Mouse (Mus musculus): ENCODE measurements around the gene Btbd9.

Gene Btbd9

DNA sequence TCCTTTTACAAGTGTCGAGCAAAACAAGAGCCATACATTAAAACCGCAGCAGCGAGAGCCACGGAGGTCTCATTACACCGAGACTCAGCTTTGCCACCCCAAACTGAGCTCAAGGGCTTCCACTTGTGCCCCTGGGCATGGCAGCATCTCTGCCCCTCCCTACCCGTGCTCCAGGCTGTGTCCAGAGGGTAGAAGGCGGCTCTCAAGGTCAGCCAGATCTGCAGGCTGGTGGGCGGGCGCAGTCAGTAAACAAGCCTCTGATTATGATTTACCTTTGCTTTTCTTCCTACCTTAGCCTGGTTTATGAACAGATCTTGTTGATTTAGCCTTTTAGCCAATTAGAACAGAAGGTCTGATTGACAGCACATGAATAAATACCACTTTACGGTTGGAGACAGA, 331.0 kb downstream of the Btbd9 start:
- DNase-seq (ENCODE audit: low spot score in 2 of 2) = no peak

DNA sequence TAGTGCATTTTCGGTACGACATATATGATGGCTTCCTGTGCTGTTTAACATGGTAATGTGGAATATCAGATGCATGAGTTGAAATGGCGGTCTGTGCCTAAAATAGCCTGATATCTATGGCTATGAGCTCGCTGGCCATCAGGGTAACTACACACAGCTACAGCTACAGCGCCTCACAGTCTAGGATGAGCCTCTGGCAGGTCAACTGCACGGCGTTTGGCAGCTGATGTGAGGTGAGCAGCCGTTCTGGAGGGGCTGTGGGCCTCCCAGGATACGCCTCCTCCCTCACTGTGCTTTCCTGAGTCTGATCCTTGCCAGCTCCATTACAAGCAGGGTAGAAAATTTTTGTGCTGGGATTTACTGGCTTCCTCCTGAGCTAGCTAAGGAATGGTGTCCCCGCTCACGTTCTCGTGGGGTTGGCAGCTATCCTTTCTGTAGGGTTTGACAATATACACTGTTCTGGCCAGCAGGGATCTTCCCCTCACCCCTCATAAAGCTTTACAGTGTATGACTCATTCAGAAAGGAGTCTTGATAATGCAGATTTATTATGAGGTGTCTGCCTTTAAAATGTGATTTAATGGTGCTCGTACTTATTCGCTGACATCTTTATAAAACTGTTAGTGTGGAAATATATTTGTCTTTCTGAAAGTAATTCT, 331.5 kb downstream of the Btbd9 start:
- DNase-seq (ENCODE audit: low spot score in 2 of 2) = no peak

- DNase-seq (ENCODE audit: low spot score in 2 of 2) = no peak
These were observed 332.7 kb downstream of the Btbd9 start for GRCm38 (mm10) chr17:30243540-30243939.

DNA sequence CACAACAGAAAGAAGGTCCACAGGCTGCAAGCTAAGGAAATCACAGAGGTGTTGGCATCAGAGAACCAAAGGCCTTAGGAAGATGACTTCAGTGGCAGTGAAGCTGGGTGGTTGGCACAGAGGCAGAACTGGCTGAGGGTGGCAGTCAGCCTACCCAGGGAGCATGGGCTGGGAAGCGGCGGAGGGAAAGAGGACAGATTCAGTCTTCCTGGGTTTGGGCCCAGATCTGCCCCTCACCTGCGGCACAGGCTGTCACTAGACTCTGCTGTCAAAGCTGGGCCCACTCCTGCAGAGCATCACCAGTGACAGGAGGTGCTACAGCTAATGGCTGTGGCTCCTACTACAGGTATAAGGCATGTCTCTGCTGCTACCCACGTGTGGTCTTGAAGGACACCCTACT, 333.6 kb downstream of the Btbd9 start:
- DNase-seq (ENCODE audit: low spot score in 2 of 2) = no peak

DNA sequence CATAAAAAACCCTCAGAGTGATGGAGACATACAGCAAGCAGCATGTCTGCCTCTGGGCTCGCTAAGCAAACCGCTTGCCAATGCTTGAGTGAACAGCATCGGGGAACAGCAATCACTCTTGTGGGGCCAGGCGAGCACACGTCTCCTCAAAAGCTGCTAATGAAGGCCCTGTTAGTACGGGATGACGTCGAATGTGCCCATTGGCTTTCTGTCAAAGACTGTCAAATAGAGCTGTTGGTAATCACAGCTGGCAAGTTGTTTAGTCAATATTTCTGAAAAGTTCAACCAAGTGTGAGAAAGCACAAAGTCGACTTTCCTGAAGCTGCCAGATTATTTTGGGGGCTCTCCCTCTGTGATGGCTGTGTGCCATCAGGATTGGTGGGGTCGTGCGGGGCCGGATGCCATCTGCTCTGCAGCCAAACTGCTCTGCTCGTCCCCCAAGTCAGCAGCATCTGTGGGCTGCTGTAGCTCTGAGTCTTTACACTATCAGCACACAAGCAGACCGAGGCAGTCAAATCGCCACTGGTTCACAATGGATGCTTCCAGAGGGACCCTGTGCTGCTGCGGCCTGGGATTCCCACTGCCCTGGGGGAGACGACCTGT, 334.5 kb downstream of the Btbd9 start:
- DNase-seq (ENCODE audit: low spot score in 2 of 2) = no peak

DNA sequence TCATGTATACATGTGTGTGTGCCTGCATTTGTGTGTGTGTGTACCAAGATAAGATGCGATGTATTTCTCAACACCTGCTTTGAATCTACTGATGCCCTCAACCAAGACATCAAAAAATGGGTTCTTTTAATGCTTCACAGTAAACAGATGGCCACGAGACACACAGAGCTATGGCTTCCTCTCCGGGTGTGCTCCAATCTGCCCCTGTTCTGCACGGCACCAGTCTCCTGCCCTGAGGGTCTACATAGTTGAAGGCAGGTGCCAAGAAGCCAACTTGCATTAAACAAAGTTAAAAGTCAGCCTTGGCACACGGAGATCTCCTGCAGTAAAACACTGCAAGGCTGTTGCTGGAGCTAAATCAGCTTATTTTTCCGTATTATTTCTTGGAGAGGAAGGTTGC, 335.2 kb downstream of the Btbd9 start:
- no peak for DNase-seq (ENCODE audit: low spot score in 2 of 2)

GRCm38 (mm10) chr17:30240659-30241058, 335.6 kb downstream of the Btbd9 start:
- DNase-seq (ENCODE audit: low spot score in 2 of 2) = no peak

- DNase-seq (ENCODE audit: low spot score in 2 of 2) = no peak
These were observed 336.8 kb downstream of the Btbd9 start for GRCm38 (mm10) chr17:30239458-30239857.

DNA sequence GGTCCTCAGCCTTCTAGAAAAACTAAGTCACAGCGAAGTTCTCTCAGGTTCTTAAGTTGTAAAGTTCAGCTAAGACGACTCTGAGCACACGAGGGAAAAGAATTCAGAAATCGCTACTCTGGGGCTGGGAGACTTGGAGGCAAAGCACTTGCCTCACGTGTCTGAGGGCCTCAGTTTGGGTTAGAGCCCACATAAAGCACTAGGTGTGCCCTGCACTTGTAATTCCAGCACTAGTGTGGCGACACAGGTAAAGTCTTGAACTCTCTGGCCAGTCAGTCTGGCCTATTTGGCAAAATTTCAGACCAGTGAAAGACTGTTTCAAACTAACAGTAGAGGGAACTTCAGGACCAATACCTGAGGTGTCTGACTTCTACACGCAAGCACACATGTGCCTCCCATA, 338.7 kb downstream of the Btbd9 start:
- no peak for DNase-seq (ENCODE audit: low spot score in 2 of 2)

DNA sequence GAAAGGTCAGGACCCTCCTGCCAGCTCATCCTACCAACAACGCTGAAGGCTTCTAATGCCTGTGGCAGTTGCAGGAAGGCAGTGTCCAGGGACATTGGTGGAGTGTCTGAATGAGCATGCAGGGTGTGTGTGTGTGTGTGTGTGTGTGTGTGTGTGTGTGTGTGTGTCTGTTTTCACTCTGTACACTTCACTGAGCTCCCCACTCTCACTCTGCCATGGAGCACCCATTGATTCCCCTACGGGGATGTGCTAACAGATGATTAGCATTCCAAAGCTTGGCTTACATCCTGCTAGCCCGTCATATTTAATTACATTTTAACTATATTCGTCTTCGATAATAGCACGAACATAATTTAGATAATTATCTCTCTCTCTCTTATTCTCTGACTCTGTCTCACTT, 339.7 kb downstream of the Btbd9 start:
- no peak for DNase-seq (ENCODE audit: low spot score in 2 of 2)

DNA sequence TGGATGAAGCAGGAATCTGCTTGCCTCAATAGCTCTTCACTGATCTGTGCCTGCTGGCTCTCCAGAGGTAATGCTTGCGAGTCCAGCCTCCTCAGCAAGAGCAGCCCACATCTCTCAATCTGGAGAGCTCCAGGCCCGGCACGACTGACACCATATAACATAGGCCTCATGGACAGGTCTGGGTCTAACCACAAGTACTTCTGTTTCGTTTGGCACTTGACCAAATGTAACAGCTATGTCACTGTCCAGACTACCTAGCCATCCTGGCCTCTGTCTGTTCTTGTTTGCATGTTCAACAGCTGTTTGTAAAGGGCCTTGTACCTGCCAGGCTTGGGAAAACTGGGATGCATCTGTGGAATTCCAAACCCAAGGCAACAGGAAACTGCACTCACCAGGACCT, 340.9 kb downstream of the Btbd9 start:
- no peak for DNase-seq (ENCODE audit: low spot score in 2 of 2)

DNA sequence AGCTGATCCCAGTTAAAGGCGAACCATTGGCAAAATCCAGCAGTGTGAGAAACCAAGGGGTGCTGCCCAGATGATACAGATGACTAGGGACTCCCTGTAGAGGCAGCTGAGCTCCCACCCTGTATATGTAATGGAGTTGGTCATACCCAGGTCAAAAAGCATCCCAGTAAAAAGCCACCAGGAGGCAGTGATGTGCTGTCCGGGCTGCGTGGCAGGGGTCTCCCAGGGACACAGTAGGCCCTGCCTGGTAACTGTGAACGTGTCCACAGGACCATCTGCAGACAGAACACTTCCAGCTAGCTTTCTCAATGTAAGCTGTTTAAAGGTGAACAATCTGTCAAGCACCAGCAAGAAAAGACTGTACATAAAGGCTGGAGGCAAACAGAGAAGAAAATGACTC, 343.6 kb downstream of the Btbd9 start:
- DNase-seq (ENCODE audit: low spot score in 2 of 2) = no peak

- no peak for DNase-seq (ENCODE audit: low spot score in 2 of 2)
These were observed 344.8 kb downstream of the Btbd9 start for GRCm38 (mm10) chr17:30231483-30231882.

DNA sequence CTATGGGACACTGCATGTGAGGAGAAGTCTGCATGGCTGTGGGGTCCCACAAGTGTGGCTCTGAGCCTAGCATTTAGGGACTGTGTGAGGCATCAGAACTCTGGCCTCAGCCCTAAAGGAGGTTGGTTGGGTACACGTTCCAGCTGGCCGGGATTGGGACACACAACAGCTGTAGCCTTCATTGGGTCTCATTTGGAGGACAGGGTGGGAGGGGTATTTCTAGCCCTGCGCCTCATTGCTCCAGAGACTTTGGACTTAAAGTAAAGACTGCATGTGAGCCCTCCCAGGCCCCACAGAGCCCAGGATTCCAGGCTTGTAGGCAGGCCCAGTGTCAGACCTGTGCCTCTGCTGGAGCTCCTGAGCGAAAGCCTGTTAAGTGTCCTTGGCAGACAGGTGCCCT, 345.9 kb downstream of the Btbd9 start:
- DNase-seq (ENCODE audit: low spot score in 2 of 2) = no peak

GRCm38 (mm10) chr17:30228439-30229215, 347.7 kb downstream of the Btbd9 start:
- DNase-seq (ENCODE audit: low spot score in 2 of 2) = no peak

DNA sequence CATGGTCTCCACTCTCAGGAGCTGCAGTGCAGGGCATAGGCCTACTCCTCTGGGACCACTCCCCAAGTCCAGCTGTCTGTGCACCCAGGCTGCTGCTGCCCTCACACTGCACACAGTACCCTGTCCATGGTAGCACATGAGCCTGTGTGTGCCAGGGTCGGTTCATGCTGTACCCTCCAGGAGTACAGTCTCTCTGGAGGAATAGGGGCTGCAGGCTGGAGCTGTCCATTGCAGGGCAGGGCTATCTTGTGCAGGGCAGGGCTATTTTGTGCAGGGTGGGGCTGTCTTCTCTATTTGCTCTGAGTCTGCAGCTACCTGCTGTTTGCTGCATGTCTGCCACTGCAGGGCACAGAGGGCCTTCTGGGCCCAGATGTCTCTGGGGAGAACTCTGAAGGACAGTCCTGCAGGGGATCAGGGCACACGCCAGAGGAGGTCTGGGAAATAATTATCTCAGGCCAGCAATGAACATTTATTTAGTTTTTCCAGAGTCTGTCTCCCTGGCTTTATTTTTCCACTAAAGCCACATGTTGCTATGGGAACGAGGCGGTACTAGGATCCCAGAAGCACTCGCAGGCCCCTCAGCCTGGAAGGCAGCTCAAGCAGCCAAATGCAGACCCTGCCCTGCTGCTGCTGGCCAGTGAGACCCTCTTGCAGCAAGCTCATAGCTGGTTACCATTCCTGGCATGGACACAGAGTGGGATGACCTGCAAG, 351.1 kb downstream of the Btbd9 start:
- no peak for DNase-seq (ENCODE audit: low spot score in 2 of 2)

GRCm38 (mm10) chr17:30222837-30223236, 353.5 kb downstream of the Btbd9 start:
- no peak for DNase-seq (ENCODE audit: low spot score in 2 of 2)

- DNase-seq (ENCODE audit: low spot score in 2 of 2) = no peak
These were observed 353.9 kb downstream of the Btbd9 start for GRCm38 (mm10) chr17:30222361-30222760.

DNA sequence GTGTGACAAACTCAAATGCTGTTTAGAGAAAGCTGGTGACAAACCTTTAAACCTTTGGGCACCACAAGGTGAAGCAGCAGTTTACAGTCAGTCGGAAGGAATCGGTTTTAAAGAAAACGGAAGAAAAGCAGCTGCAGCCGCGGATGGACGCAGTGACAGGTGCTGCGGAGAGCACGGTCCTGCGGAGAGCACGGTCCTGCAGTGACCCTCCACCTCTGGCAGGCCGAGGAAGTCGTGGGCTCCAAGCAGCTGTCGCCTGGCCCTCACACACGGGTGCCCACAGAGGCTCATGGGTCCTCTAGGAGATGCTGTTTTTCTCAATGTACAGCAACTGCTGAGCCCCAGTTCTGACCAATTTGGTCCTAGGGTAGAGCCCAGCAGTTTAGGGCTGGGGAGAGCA, 354.6 kb downstream of the Btbd9 start:
- no peak for DNase-seq (ENCODE audit: low spot score in 2 of 2)

DNA sequence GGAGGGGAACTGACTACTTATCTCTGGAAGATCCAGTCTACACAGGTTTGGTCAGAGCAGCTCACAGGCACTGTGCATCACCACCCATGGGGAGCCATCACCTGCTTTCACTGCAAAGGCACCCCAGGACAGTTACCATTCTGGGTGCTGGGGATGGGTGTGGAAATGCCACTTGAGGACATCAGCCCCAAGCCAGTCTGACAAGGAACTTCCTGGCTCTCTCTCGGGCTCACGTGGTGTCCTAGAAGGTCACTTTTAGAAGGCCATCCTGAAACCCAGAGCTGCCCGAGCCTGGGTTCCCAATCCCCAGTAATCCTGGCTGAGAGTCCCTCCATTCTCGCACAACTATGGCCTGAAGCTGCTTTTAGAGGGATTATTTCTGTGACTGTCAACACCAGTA, 360.5 kb downstream of the Btbd9 start:
- no peak for DNase-seq (ENCODE audit: low spot score in 2 of 2)

- no peak for DNase-seq (ENCODE audit: low spot score in 2 of 2)
These were observed 361.9 kb downstream of the Btbd9 start for GRCm38 (mm10) chr17:30214393-30214792.

- no peak for DNase-seq (ENCODE audit: low spot score in 2 of 2)
These were observed 362.9 kb downstream of the Btbd9 start for GRCm38 (mm10) chr17:30213371-30213770.

GRCm38 (mm10) chr17:30212647-30213046, 363.6 kb downstream of the Btbd9 start:
- no peak for DNase-seq (ENCODE audit: low spot score in 2 of 2)

Measured in spleen, postnatal 4 days (tissue).